Mouse (Mus musculus) thymus, postnatal 0 days (tissue): ENCODE results near the gene Ndufa4l2. TPM values are rescaled to one million over a fixed set of nuclear protein-coding genes. Genes with fewer than 3 reads are reported as not detected.

Source experiments
- polyA plus RNA-seq: library from polyadenylated mRNA; unstranded; fragments of >200 nt; fragmentation: Nextera tagmentation; extraction: Ambion mirVana; gene quantifications from 2 replicates; pipeline ENCODE4 v1.2.1, GENCODE M21; 2015

Gene Ndufa4l2
- polyA plus RNA-seq, 1 experiment from 2014 or later = 10.4 TPM

Other genes with a start within 250 kb of the Ndufa4l2 start
- gene Dctn2, start 248.6 kb upstream of the Ndufa4l2 start, polyA plus RNA-seq = 129 and 138 TPM in 2 replicates
- gene Mbd6, start 225.9 kb upstream of the Ndufa4l2 start, polyA plus RNA-seq = 10.3 and 13.8 TPM in 2 replicates
- gene Mars, start 203.2 kb upstream of the Ndufa4l2 start, polyA plus RNA-seq = 110 and 122 TPM in 2 replicates
- 107 and 127 TPM in 2 replicates for gene Arhgap9, start 193.0 kb upstream of the Ndufa4l2 start, polyA plus RNA-seq
- 0.13 and 0.14 TPM in 2 replicates for gene Gli1, start 173.0 kb upstream of the Ndufa4l2 start, polyA plus RNA-seq
- not detected in 2 replicates for gene Inhbe, start 160.6 kb upstream of the Ndufa4l2 start, polyA plus RNA-seq
- gene Inhbc, start 144.5 kb upstream of the Ndufa4l2 start, polyA plus RNA-seq = not detected in 2 replicates
- 19.4 and 26.7 TPM in 2 replicates for gene R3hdm2, start 134.6 kb upstream of the Ndufa4l2 start, polyA plus RNA-seq
- gene Stac3, start 13.3 kb upstream of the Ndufa4l2 start, polyA plus RNA-seq = 0.30 and 0.73 TPM in 2 replicates
- gene Shmt2, start 7.5 kb downstream of the Ndufa4l2 start, polyA plus RNA-seq = 102 and 118 TPM in 2 replicates
- gene Nxph4, start 19.6 kb downstream of the Ndufa4l2 start, polyA plus RNA-seq = 0.19 and 0.23 TPM in 2 replicates
- 8.0 and 8.6 TPM in 2 replicates for gene Lrp1, start 106.2 kb downstream of the Ndufa4l2 start, polyA plus RNA-seq
- gene Stat6, start 128.0 kb downstream of the Ndufa4l2 start, polyA plus RNA-seq = 38.4 and 47.9 TPM in 2 replicates
- gene Nemp1, start 151.9 kb downstream of the Ndufa4l2 start, polyA plus RNA-seq = 10.6 and 10.9 TPM in 2 replicates
- 9.2 and 10.0 TPM in 2 replicates for gene Nab2, start 153.6 kb downstream of the Ndufa4l2 start, polyA plus RNA-seq
- gene Myo1a, start 190.2 kb downstream of the Ndufa4l2 start, polyA plus RNA-seq = 0.62 and 0.68 TPM in 2 replicates
- 3.1 and 3.9 TPM in 2 replicates for gene Tac2, start 209.5 kb downstream of the Ndufa4l2 start, polyA plus RNA-seq
- 1.3 and 1.7 TPM in 2 replicates for gene Zbtb39, start 224.6 kb downstream of the Ndufa4l2 start, polyA plus RNA-seq
- gene Gpr182, start 236.8 kb downstream of the Ndufa4l2 start, polyA plus RNA-seq = 0.90 and 1.1 TPM in 2 replicates
- 0.03 TPM in 1 of 2 replicates, not detected in the other for gene Rdh1, start 244.8 kb downstream of the Ndufa4l2 start, polyA plus RNA-seq
- 0.09 TPM in 1 of 2 replicates, not detected in the other for gene Rdh16f1, start 244.8 kb downstream of the Ndufa4l2 start, polyA plus RNA-seq